Mouse (Mus musculus) adrenal gland, postnatal 25 days (tissue): ENCODE measurements around the gene Scgb2b12. TPM values are rescaled to one million over a fixed set of nuclear protein-coding genes. Genes with fewer than 3 reads are reported as not detected.
"Not testable (repeated sequence)": the region's sequence is repeated elsewhere in the genome, so short reads cannot be mapped to it uniquely, and the experiment has no call there.

Experiments
- DNase-seq: peaks from one replicate; pipeline ENCODE4 v3.0.0; 2021; ENCODE audit warnings: mixed read lengths
- long read RNA-seq: library from polyadenylated mRNA; stranded (forward); transcript quantifications from one replicate; pipeline ENCODE4 v2.0.0, GENCODE M21; 2021
- total RNA-seq: library from RNA; stranded (reverse); gene quantifications from 2 replicates; pipeline ENCODE4 v1.2.3, GENCODE M21; 2021

The Scgb2b12 gene
- total RNA-seq, result not detected in 2 replicates
- long read RNA-seq, result 0 reads

- not testable (repeated sequence) for DNase-seq
Observed at GRCm38 (mm10) chr7:32327145-32327544, at the start of gene Scgb2b12. Gene Scgb2b12, minus strand, starts transcription at chr7:32327245.

- not testable (repeated sequence) for DNase-seq
Observed at GRCm38 (mm10) chr7:32333882-32334281, 6.8 kb upstream of the Scgb2b12 start, which contains the start of gene Scgb1b12. Gene Scgb1b12, plus strand, starts transcription at chr7:32334182.

Other genes with a start within 250 kb of the Scgb2b12 start
- not detected in 2 replicates for gene Scgb1b10, start 226.4 kb downstream of the Scgb2b12 start, total RNA-seq
- gene Scgb2b11, start 116.1 kb downstream of the Scgb2b12 start, total RNA-seq, result not detected in 2 replicates
- gene Scgb1b11, start 104.4 kb downstream of the Scgb2b12 start, total RNA-seq, result not detected in 2 replicates
- not detected in 2 replicates for gene Scgb1b12, start 6.9 kb upstream of the Scgb2b12 start, total RNA-seq
- gene Scgb1b29, start 114.3 kb upstream of the Scgb2b12 start, total RNA-seq, result not detected in 2 replicates